Mouse (Mus musculus) C2C12 (cell line): ENCODE data around the gene Smarca4.

ENCODE experiments used
- CEBPB ChIP-seq: IDR thresholded peaks from one replicate; pipeline ENCODE4 v1.6.1; 2011; ENCODE audit warnings: low read depth, mild to moderate bottlenecking, control low read depth, moderate library complexity
- CTCF ChIP-seq: IDR thresholded peaks from one replicate; pipeline ENCODE4 v1.5.1; 2011; ENCODE audit not compliant: control insufficient read depth, insufficient read depth, insufficient read length

- TF ChIP-seq CTCF (no peak), CEBPB (no peak)
These were observed 118.0 kb downstream of the Smarca4 start for GRCm38 (mm10) chr9:21733989-21734388.
